Mouse (Mus musculus) heart, postnatal 4 days (tissue): Measurements from ENCODE around the gene Fam214b. TPM values are rescaled to one million over a fixed set of nuclear protein-coding genes. Genes with fewer than 3 reads are reported as not detected.
A peak's percentile ranks its signal among the peaks of the same experiment; 100 is the strongest.

Experiments used
- DNase-seq: peaks from one replicate; pipeline ENCODE4 v3.0.0; 2021
- total RNA-seq, 2 experiments: library from RNA; stranded (reverse); gene quantifications; 2 replicates each; pipeline ENCODE4 v1.2.3; 2021

Fam214b gene
- 10 to 100 TPM; 20.4 to 20.7 TPM for total RNA-seq

- DNase-seq: peak; percentile 99
These were observed at the start of gene Fam214b for GRCm38 (mm10) chr4:43045659-43046302. Gene Fam214b (minus strand): TSS chr4:43046220.

GRCm38 (mm10) chr4:43091183-43091582, 45.2 kb upstream of the Fam214b start:
- DNase-seq: no peak

GRCm38 (mm10) chr4:43089950-43090349, 43.9 kb upstream of the Fam214b start:
- DNase-seq: no peak

- no peak for DNase-seq
These were observed 36.4 kb upstream of the Fam214b start for GRCm38 (mm10) chr4:43082458-43082857.

GRCm38 (mm10) chr4:43078071-43078718, 32.2 kb upstream of the Fam214b start:
- DNase-seq: no peak

GRCm38 (mm10) chr4:43074923-43075322, 28.9 kb upstream of the Fam214b start:
- no peak for DNase-seq

GRCm38 (mm10) chr4:43065471-43065870, 19.5 kb upstream of the Fam214b start:
- DNase-seq: no peak

- DNase-seq: no peak
These were observed 14.3 kb upstream of the Fam214b start for GRCm38 (mm10) chr4:43060286-43060685.

GRCm38 (mm10) chr4:43059697-43060096, 13.7 kb upstream of the Fam214b start:
- DNase-seq: no peak

- DNase-seq: peak; percentile 95
These were observed 13.0 kb upstream of the Fam214b start, which contains the start of gene Unc13b for GRCm38 (mm10) chr4:43058753-43059654. Gene Unc13b (plus strand): TSS chr4:43058953.

GRCm38 (mm10) chr4:43058392-43058752, 12.4 kb upstream of the Fam214b start:
- no peak for DNase-seq

- DNase-seq: no peak
These were observed 11.6 kb upstream of the Fam214b start for GRCm38 (mm10) chr4:43057654-43058053.

GRCm38 (mm10) chr4:43052627-43053026, 6.6 kb upstream of the Fam214b start:
- DNase-seq: peak; percentile 45

- peak; percentile 81 for DNase-seq
These were observed 1.2 kb upstream of the Fam214b start for GRCm38 (mm10) chr4:43047231-43047630.

- no peak for DNase-seq
These were observed 587 bp upstream of the Fam214b start for GRCm38 (mm10) chr4:43046607-43047006.

GRCm38 (mm10) chr4:43045285-43045658, 748 bp downstream of the Fam214b start:
- peak; percentile 39 for DNase-seq

GRCm38 (mm10) chr4:43044673-43045072, 1.3 kb downstream of the Fam214b start:
- DNase-seq: no peak

GRCm38 (mm10) chr4:43043644-43044357, 2.2 kb downstream of the Fam214b start:
- peak; percentile 69 for DNase-seq

- no peak for DNase-seq
These were observed 5.0 kb downstream of the Fam214b start for GRCm38 (mm10) chr4:43040881-43041547.

- peak; percentile 97 for DNase-seq
These were observed 5.9 kb downstream of the Fam214b start for GRCm38 (mm10) chr4:43040114-43040572.

- DNase-seq: no peak
These were observed 6.4 kb downstream of the Fam214b start for GRCm38 (mm10) chr4:43039609-43040008.
